Mouse (Mus musculus) hindbrain, embryonic 14.5 days (tissue): Measurements from ENCODE around the gene Bbc3. TPM values are rescaled to one million over a fixed set of nuclear protein-coding genes. Genes with fewer than 3 reads are reported as not detected.
A peak's percentile ranks its signal among the peaks of the same experiment; 100 is the strongest.

Experiments
- ATAC-seq: fragments of 200-750 bp; cut with Nextera tagmentation; 2 replicates; pipeline ENCODE4 v1.8.0; 2017; ENCODE audit warnings: moderate number of reproducible peaks, mild to moderate bottlenecking, moderate TSS enrichment, moderate library complexity; ENCODE audit not compliant: low FRiP score
- DNase-seq: peaks from one replicate; pipeline ENCODE4 v3.0.0-alpha.2; 2015; ENCODE audit warnings: low spot score
- H3K27ac ChIP-seq: fragments of 300-500 bp; sonication (generic); 2 replicates; pipeline ENCODE4 v1.5.1; 2014; ENCODE audit warnings: mild to moderate bottlenecking, moderate library complexity
- H3K27me3 ChIP-seq: fragments of 300-500 bp; sonication (generic); 2 replicates; pipeline ENCODE4 v1.6.1; 2014; ENCODE audit warnings: mild to moderate bottlenecking, low read length, mixed read lengths; ENCODE audit not compliant: control insufficient read depth, insufficient read depth
- H3K36me3 ChIP-seq: fragments of 300-500 bp; sonication (generic); replicated peaks from 2 replicates; pipeline ENCODE4 v1.6.1; 2014; ENCODE audit not compliant: control insufficient read depth, insufficient read depth
- H3K4me1 ChIP-seq: fragments of 300-500 bp; sonication (generic); replicated peaks from 2 replicates; pipeline ENCODE4 v1.6.1; 2014; ENCODE audit warnings: antibody characterized with exemption, low read length, mixed read lengths; ENCODE audit not compliant: control insufficient read depth, insufficient read depth
- H3K4me2 ChIP-seq: fragments of 300-500 bp; sonication (generic); replicated peaks from 2 replicates; pipeline ENCODE4 v1.6.1; 2014; ENCODE audit warnings: mild to moderate bottlenecking, moderate library complexity
- H3K4me3 ChIP-seq: fragments of 300-500 bp; sonication (generic); replicated peaks from 2 replicates; pipeline ENCODE4 v1.5.1; 2014; ENCODE audit warnings: mild to moderate bottlenecking, low read length
- H3K9ac ChIP-seq: fragments of 300-500 bp; sonication (generic); 2 replicates; pipeline ENCODE4 v1.6.1; 2014
- H3K9me3 ChIP-seq: fragments of 300-500 bp; sonication (generic); 2 replicates; pipeline ENCODE4 v1.6.1; 2016; ENCODE audit warnings: low read length; ENCODE audit not compliant: control insufficient read depth
- WGBS: fragments of 180-500 bp; shearing (Covaris S2); extraction: QIAGEN DNeasy Blood & Tissue Kit; methylation state at CpG from one replicate; pipeline ENCODE4 v1.1.7; 2014; 5-methylcytosine and 5-hydroxymethylcytosine counted together
- polyA plus RNA-seq: library from polyadenylated mRNA; unstranded; fragments of >200 nt; fragmentation: Nextera tagmentation; extraction: Ambion mirVana; gene quantifications from 2 replicates; pipeline ENCODE4 v1.2.1, GENCODE M21; 2014

Gene Bbc3
- polyA plus RNA-seq, 1 experiment from 2014 or later, result 20.3 TPM

DNA sequence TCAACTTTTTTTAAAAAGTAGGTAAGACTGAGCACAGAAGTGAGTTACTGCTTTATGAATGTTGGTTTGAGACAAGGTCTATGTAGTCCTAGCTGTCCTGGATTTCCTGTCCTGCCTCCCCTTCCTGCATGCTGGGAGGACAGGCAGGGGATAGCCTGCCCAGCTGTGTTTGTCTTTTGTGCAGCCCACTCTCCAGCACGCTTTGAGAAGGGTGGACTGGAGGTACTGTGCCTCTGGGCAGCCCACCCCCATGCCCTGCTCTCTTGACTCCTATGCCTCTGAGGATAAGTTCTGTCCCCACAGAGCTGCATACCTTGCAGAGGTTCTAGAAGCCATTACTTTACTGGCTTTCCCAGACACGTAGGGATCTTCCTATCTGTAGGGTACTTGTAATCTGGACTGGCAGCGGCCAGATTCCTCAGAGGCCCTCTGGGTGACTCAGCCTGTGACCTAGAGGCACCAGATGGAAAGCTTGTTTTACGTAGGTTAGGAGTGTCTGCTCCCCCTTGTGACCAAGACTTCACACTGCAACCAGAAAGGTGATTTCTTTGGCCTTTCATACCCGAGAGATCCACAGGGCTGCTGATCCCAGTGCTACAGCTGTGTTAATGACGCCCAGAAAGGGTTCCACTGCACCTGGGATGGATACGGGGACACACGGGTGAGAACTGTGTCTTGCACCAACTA is 17.9 kb downstream of the Bbc3 start:
- H3K4me3 ChIP-seq, result no peak overlapping the region
- 38% methylated on average over 8 of the region's 8 CpGs for WGBS
- no peaks in the 10 kb centered on the region for H3K27me3 ChIP-seq
- H3K36me3 ChIP-seq, result peaks cover 40% of the 10 kb centered on the region
- H3K27ac ChIP-seq, result no peak overlapping the region
- no peaks in the 10 kb centered on the region for H3K4me1 ChIP-seq
- no peak overlapping the region for H3K4me2 ChIP-seq
- DNase-seq (peak; percentile 74), ATAC-seq (peak; percentile 65; the same call in 1 of the 2 replicates)
- no peaks in the 10 kb centered on the region for H3K9me3 ChIP-seq
- H3K9ac ChIP-seq, result no peak overlapping the region

DNA sequence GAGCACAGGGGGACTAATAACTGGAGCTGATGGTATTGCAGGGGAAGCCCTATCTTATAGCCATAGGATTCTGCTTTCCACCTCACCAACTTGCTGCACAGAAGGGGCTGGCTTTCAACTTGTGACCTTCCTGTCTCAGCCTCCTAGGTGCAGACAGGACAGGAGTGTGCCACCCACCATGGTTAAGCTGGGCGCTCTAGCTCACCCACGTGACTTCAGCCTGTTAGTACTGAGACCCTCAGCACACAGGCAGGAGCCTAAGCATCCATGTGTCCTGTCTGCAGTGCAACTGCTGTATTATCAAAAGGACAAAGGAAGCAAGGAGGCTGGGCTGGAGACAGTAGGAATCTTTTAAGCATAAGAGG is 18.4 kb downstream of the Bbc3 start:
- Histone ChIP-seq H3K27me3 (no peaks in the 10 kb centered on the region), H3K9me3 (no peaks in the 10 kb centered on the region), H3K36me3 (peaks cover 46% of the 10 kb centered on the region), H3K9ac (no peak overlapping the region), H3K4me2 (no peak overlapping the region), H3K27ac (no peak overlapping the region), H3K4me3 (no peak overlapping the region), H3K4me1 (no peaks in the 10 kb centered on the region)
- ATAC-seq (peak; percentile 11; the same call in 1 of the 2 replicates), DNase-seq (no peak)
- WGBS, result 92% methylated on average over 2 of the region's 2 CpGs

DNA sequence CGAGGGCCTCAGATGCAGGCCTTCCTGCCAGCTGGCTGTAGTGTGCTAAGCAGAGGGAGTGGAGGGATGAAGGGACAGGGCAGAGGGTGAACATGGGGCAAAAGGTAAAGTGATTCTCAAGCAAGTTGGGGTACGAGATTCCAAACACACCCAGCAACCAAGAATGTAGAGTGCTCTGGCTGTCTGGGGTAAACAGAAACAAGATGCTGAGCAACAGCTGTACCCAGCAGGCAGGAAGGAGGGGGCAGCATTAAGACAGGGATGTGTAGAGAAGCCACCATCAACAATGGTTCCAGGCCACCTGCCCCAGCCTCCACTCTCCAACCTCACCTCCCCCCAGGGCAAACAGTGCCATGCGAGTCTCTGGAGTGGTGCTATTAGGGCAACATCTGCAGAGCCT is 21.0 kb downstream of the Bbc3 start:
- Histone ChIP-seq H3K27me3 (no peaks in the 10 kb centered on the region), H3K4me3 (no peak overlapping the region), H3K36me3 (peaks cover 54% of the 10 kb centered on the region), H3K4me2 (no peak overlapping the region), H3K9ac (no peak overlapping the region), H3K9me3 (no peaks in the 10 kb centered on the region), H3K27ac (no peak overlapping the region), H3K4me1 (no peaks in the 10 kb centered on the region)
- WGBS, result 96% methylated on average over 3 of the region's 3 CpGs
- DNase-seq (no peak), ATAC-seq (no peak)

DNA sequence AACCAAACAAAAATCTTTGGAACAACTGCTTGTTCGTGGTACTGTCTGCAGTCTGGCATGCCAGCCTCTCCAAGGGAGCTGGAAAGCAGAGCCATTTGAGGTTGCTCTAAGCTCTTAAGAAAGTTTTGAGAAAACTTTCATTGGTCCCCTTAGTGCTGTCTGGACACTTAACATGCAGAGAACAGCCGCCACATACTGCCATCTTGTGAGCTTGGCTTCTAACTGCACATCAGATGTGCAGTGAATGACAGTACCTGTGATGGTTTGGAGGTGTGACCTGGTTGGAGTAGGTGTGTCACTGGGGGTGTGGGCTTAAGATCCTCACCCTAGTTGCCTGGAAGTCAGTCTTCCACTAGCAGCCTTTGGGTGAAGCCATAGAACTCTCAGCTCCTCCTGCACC is 29.5 kb downstream of the Bbc3 start:
- Histone ChIP-seq H3K4me1 (no peaks in the 10 kb centered on the region), H3K36me3 (peaks cover 48% of the 10 kb centered on the region), H3K9ac (no peak overlapping the region), H3K9me3 (no peaks in the 10 kb centered on the region), H3K27me3 (no peaks in the 10 kb centered on the region), H3K4me2 (no peak overlapping the region), H3K4me3 (no peak overlapping the region), H3K27ac (no peak overlapping the region)
- DNase-seq (no peak), ATAC-seq (no peak)
- 84% methylated on average over 2 of the region's 2 CpGs for WGBS

DNA sequence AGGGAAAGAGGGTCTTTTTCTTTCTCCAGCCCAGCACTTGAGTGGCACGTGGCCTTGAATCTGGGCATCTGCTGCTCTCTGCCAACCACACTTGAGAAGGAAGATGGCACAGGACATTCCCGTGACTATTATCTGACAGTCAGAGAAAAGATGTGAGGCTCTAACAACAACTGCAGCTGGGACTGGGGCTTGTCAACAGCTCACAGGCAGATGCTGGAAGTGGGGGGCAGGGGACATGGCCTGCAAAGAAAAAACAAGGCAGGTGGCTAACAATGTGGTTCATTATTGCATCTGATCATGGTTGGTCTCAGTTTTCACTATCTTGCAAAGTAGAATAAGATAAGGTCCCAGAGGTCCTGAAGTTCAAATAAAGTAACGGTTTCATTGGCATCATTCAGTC is 36.4 kb downstream of the Bbc3 start:
- ATAC-seq (no peak), DNase-seq (no peak)
- Histone ChIP-seq H3K27me3 (no peaks in the 10 kb centered on the region), H3K9me3 (no peaks in the 10 kb centered on the region), H3K27ac (no peak overlapping the region), H3K4me3 (no peak overlapping the region), H3K9ac (no peak overlapping the region), H3K4me2 (no peak overlapping the region), H3K36me3 (peaks cover 39% of the 10 kb centered on the region), H3K4me1 (no peaks in the 10 kb centered on the region)
- 78% methylated on average over 3 of the region's 3 CpGs for WGBS

DNA sequence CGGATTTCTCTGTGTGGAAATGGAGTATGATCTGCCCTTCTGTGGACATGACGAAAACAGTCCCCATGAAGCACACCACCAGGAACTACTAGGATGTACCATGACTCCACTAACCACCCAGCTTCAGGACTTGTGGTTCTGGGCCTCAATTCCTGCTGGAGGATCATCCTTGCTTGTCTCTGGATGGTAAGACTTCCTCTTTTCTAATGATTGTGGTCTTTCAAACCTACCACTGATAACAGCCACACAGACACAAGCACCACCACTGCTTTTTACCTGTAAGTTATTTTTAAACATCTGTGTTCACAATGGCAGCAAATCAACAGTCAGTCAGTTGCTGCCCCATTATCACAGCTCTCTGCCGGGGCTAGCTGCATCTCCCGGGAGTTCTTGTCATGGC is 37.1 kb downstream of the Bbc3 start:
- Histone ChIP-seq H3K27ac (no peak overlapping the region), H3K4me3 (no peak overlapping the region), H3K27me3 (no peaks in the 10 kb centered on the region), H3K36me3 (peaks cover 46% of the 10 kb centered on the region), H3K4me2 (no peak overlapping the region), H3K4me1 (no peaks in the 10 kb centered on the region), H3K9me3 (no peaks in the 10 kb centered on the region), H3K9ac (no peak overlapping the region)
- no peak for ATAC-seq
- 76% methylated on average over 4 of the region's 4 CpGs for WGBS
- DNase-seq, result no peak

DNA sequence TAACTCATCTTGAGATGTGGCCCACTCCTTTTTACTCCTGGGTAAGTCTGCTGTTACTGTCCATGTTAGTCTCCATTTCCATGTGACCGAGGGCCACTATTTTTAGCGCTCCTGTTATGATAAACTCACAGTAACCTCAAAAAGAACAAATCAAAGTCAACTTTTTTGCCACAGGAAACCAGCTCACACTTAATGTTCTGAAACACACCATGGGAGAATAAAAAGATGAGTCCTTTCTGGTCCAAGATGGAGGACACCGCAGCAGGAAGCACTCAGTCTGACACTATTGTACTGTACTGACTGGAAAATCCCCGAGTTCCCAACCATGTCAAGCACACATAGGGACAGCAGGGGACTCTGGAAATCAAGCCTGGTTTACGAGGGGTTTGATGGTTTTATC is 41.8 kb downstream of the Bbc3 start:
- Histone ChIP-seq H3K27ac (no peak overlapping the region), H3K4me3 (no peak overlapping the region), H3K27me3 (no peaks in the 10 kb centered on the region), H3K4me2 (no peak overlapping the region), H3K36me3 (peaks cover 63% of the 10 kb centered on the region), H3K9ac (no peak overlapping the region), H3K4me1 (no peaks in the 10 kb centered on the region), H3K9me3 (no peaks in the 10 kb centered on the region)
- ATAC-seq (no peak), DNase-seq (no peak)
- 84% methylated on average over 5 of the region's 5 CpGs for WGBS

DNA sequence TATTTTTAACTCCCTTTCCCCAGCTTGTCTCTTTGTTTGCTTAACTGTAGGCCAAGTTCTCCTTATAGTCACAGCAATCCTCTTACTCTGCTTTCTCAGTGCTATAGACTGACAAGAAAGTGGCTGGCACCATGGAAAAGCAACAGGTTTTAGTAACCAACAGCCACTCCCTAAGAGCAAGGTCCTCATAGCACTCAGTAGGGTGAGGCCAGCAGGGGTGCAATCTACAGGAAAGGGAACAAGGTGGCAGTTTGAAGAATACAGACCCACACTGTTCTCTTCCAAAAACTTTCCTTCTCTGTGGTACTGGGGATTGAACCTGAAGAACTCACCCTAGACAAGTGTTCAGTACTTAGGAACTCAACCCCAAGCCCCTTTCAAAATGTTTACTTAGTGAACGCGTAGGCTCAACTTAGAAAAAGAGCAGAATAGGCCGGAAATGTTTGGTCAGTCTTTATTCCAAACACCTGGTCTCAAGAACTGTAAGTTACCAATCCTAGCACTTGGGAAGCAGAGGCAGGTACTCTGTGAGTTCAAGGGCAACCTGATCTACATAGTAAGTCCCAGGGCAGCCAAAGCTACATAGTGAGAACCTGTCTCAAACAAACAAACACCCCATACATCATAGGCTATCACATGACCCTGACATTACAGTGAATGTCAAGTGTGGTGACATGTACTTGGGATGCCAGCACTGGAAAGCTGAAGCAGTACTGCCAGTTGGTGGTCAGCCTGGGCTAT is 47.8 kb downstream of the Bbc3 start:
- Histone ChIP-seq H3K4me3 (no peak overlapping the region), H3K4me1 (no peaks in the 10 kb centered on the region), H3K36me3 (peaks cover 65% of the 10 kb centered on the region), H3K27ac (no peak overlapping the region), H3K9ac (no peak overlapping the region), H3K27me3 (no peaks in the 10 kb centered on the region), H3K4me2 (no peak overlapping the region), H3K9me3 (no peaks in the 10 kb centered on the region)
- WGBS, result over 99% methylated on average over 3 of the region's 3 CpGs
- ATAC-seq (no peak), DNase-seq (no peak)

DNA sequence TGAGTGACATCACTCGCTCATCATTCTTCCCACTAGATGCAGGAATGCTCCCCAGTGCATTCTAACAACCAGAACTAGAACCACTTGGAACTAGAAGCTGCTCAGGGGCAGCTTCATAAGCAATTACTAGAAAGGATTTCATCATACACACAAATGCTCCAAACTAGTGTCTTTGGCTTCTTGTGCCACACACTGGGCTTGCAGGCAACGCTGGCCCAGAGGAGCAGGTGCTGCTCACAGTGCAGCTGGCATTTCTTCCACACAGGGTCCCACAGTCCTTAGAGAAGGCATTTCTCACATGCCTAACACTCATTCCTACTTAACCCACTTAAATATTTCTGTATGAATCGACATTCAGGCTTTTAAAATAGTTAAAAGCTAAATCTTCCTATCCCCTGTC is 49.4 kb downstream of the Bbc3 start:
- no peak for ATAC-seq
- Histone ChIP-seq H3K27me3 (no peaks in the 10 kb centered on the region), H3K4me1 (no peaks in the 10 kb centered on the region), H3K27ac (no peak overlapping the region), H3K9ac (no peak overlapping the region), H3K9me3 (no peaks in the 10 kb centered on the region), H3K36me3 (peaks cover 58% of the 10 kb centered on the region), H3K4me3 (no peak overlapping the region), H3K4me2 (no peak overlapping the region)
- WGBS, result 94% methylated on average over 3 of the region's 3 CpGs
- no peak for DNase-seq
